Mouse (Mus musculus): ENCODE measurements around the gene Zfp213.
"Not testable (repeated sequence)": the region's sequence is repeated elsewhere in the genome, so short reads cannot be mapped to it uniquely, and the experiment has no call there.

The Zfp213 gene

DNA sequence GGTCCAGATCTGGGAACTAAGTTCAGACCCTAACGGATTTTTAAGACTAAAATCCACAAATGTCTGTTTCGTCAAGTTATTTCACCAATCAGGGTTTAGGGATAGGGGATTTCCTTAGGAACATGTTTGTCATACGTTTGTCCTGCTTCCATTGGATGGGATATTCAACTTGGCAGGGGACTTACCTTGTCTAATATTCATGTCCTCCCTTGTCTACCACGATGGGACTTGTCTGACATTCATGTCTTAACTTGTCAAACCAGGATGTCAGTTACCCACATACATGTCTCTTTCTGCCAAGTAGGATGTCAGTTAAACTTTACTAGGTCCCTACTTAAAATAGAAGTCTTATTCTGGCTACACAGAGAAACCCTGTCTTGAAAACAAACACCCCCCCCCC, 20.1 kb downstream of the Zfp213 start:
- DNase-seq (ENCODE audit: low spot score): no peak

DNA sequence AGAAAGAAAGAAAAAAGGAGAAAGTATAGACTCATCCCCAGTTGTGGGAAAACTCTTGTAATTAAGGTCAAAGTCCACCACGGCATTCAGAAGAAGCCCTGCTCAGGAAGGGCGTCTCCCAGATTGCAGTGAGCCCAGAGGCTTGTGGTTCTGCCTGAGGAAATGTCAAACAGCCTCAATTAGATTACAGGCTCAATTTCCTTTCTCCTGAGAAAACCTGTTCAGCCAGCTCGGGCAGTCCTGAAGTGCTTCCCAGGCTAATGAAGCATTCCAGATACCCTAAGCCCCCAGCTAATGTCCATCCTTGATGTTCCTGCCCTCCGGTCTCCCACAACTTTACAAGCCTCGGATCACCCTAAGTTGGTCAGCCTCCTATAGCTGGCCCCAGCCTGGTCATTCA, 20.7 kb downstream of the Zfp213 start:
- no peak for DNase-seq (ENCODE audit: low spot score)

DNA sequence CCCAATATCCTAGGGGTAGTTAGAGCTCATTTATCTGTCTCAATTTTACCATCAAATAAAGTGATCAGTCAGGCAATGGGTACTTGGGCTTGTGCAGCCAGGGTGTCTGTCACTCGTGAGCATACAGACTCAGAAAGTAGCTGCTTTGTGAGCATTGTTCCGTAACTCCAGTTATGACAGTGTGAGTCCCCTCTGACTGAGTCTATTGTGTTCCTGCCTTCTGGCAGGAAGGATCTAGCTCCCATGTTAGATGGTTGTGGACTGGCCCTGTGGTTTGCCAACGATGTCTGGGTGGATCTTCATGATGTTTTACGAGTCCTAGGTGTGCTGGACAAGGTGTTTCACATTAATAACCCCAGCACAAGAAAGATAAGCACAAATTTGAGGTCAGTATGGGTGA, 21.2 kb downstream of the Zfp213 start:
- DNase-seq (ENCODE audit: low spot score): no peak

DNA sequence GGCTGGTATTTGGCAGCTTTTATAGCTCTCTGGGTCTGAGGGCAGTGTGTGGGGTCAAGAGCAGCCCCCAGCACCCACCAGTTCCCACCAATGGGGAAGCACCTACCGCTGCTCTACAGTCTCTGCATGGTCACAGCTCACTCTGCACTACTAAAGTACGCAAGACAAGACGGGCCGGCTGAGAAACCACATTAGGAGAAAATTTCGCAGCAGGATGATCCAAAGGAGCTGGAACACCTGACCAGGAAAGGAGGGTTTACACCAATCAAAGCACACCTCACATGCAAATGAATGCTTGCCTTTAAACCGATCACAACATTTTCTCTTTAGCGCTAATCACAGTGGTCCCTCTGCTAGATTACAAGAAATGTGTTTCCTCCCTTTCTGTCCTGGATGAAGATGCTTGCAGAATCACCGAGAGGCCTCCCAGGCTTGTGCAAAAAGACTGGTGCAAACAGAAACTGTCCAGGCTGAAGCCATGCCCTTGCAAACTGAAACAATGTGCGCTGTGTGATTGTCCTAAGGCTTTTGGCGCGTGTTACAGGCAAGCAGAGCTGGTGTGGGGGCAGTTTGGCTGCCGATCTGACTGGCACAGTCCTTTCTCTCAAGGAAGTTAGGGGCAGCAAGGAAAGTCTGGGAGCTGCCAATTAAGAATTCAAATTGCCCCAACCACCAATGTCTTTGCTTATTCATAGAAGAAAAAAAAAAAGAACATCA, 21.9 kb downstream of the Zfp213 start:
- no peak for DNase-seq (ENCODE audit: low spot score)

DNA sequence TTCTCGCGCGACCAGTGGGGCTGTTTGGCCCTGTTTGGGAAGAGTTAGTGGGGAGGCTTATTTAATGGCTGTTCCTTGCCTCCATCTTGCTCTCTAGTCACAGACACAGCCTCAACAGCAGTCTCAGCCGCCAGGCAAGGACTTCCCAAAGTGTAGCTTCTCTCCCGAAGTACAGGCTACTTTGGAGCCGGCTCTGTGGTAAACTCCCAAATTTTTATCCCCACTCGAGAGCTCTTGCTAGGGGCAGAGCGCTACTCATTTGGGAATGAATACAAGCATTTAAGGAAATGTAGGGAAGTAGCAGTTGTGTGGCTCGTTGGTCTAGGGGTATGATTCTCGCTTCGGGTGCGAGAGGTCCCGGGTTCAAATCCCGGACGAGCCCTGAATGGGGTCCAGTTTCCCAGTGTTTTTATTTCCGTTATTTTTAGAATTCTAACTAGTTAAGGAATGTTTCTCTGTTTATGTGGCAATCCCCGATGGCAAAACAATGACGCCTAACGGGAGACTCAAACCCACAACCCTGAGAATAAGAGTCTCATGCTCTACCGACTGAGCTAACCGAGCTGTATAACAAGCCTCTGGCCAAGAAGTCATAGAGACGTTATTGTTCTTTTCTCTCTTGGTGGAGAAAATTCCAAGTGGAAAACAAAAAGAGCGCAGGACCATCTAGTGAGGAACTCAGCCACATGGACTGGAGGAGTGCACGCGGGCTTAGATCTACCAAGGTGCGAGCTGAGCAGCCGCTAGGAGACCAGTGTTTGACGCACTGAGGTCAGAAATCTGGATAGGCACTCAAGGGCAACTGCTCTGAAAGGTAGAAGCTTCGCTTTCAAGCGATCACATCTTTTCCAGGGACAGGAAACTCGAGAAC, 23.2 kb downstream of the Zfp213 start:
- DNase-seq (ENCODE audit: low spot score): no peak

DNA sequence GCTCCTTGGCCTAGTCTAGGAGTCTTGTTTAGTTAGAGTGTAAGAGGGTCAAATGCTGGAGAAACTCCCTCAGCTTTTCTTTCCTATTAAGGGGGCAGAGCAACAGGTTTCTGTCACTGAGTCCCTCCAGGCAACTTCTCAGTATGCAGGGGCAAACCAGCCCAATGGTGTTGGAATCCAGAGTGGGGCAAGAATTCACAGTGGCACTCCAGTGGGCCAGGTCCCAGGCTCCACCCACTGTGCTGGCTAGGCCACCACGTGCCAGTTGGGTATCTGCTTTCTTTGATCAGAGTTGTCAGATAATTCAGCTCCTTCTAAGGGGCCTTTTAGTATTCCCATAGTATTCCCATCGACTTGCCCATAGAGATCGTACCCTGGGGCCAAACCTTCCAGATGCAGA, 23.9 kb downstream of the Zfp213 start:
- DNase-seq (ENCODE audit: low spot score): no peak

DNA sequence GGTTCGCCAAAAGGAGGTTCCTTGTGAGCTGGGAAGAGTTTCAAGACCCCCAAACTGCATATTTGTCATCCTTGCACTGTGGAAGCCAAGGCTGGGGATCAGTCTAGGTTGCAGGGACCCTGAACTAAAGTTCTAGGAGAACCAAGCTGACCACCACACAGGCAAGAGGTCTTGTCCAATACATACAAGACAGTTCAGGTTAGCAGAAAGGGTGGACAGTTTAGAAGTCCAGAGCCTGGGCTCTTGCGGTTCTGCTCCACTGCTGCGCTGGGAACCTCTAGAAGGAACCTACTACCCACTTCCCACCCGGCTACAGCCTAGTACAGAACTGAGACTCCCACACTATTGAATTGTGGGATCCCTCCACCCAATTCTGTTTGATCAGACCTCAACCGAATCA, 24.4 kb downstream of the Zfp213 start:
- DNase-seq (ENCODE audit: low spot score): no peak

DNA sequence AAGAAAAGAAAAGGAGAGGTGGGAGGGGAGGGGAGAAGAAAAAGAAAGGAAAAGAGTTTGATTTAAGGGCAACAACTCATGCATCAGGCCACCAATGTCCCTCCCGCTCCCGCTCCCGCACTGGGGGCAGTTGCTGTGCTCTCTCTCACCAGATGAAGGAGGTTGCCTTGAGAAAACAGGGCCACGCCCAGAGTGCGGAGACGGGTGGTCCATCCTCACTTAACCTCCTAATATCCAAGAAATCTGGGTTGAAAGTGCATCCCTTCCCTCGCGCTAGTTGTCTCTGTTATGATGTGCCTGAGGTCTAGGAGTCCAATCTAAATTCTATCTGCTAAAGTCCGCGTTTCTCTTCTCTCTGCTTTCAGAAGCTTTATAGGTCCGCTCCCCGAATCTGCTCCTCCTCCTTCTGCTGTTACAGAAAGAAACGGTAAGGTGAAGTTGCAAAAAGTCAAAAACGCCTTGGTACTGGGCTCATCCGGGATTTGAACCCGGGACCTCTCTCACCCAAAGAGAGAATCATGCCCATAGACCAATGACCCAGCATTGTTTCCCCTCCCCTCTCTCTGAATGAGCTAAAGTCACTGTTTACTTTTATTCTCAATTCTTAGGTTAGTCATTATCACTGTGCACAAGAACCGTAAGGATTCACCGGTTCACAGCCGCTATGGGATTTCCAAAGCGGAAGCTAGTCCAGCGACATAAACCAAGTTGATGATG, 25.6 kb downstream of the Zfp213 start:
- no peak for DNase-seq (ENCODE audit: low spot score)

DNA sequence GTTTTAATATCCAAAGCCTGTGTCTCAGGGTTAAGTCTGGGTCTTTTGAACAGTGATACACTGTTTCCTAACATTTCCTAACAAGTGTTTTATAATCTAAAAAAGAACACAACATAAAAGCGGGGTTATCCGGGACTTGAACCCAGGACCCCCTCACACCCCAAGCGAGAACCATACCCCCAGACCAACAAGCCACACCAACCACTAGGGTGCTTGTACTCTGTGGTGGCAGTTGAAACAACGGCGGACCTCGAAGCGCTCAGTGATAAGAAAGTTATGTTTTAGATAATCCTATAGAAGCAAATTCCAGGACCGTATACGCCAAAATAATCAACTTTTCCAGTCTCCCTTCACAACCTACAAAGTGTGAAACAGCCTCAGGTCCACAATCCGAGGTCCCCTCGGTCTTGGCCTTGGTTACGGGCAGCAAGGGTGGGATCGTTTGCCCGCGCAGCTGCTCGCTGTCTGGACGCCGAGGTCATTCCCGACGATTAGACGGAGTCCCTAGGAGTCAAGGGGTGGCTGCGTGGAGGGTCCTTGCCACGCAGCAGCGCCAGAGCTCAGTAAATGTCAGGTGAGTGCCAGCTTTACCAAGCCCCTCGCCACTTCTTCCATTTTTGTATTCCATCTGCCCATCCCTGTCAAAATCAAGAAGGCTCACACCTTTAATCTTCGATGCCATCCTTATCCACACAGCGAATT, 26.3 kb downstream of the Zfp213 start:
- DNase-seq (ENCODE audit: low spot score): no peak

DNA sequence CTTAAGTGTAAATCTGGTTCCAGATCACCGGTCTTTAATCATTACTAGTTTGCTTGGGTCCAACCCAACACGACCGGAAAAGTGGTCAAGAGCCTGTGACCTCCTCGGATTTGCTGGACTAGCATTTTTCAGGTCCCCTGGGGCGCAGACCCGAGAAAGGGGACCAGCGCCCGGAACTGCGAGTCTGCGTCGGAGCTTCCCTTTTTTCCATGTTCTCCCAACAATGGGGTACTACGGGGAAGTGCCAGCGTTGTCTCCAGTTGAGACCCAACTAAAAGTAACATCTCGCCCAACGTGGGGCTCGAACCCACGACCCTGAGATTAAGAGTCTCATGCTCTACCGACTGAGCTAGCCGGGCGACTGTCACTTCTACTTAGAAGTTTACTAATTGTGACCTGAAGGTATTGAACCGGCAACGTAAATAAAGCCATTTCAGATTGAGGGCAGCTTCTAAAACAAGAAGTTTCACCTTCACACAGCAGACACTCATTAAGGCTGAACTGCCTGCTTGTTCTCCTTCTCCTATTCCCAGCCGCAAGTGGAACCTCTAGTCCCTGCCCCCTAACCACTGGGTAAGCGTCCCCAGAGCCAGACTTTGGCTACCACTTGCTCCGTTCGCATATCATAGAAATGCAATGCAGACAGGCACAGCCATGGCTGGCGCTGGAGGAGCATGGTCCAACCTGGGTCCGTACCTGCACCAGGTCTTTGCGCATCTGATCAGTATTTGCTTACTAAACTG, 28.8 kb downstream of the Zfp213 start:
- DNase-seq (ENCODE audit: low spot score): not testable (repeated sequence)

DNA sequence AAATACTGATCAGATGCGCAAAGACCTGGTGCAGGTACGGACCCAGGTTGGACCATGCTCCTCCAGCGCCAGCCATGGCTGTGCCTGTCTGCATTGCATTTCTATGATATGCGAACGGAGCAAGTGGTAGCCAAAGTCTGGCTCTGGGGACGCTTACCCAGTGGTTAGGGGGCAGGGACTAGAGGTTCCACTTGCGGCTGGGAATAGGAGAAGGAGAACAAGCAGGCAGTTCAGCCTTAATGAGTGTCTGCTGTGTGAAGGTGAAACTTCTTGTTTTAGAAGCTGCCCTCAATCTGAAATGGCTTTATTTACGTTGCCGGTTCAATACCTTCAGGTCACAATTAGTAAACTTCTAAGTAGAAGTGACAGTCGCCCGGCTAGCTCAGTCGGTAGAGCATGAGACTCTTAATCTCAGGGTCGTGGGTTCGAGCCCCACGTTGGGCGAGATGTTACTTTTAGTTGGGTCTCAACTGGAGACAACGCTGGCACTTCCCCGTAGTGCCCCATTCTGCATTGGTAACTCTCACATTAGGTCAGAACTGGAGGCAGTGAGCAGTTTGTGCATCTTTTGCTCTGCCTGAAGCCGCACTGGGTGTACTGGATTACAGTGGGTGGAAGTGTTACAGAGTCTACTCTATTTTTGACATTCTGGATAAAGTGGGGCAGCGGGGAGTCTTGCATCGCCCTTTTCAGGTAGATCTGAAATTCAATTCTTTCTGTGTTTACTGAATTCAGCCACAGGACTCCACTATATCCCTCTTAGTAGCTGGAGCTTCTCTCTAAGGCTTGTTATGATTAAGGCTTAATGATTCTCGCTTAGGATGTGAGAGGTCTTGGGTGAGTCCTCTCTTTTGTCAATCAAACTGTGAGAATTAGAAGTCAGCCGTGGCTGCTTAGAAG, 30.2 kb downstream of the Zfp213 start:
- DNase-seq (ENCODE audit: low spot score): not testable (repeated sequence)

DNA sequence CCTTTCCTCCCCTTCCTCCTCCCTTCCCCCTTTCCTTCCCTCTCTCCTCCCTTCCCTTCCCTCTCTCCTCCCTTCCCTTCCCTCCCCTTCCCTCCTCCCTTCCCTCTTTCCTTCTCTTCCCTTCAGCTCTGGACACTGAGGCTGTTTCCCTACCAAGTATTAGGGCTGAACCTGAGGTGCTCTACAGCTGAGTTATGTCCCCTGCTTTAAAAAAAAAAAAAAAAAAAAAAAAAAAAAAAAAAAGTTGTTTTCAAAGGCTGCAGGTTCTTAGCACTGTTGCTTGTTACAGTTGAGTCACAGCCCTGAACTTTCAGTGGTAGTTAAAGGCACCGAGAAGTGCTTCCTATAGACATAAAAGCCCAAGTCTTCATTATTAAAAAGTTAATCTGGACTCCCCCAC, 32.6 kb downstream of the Zfp213 start:
- DNase-seq (ENCODE audit: low spot score): not testable (repeated sequence)

DNA sequence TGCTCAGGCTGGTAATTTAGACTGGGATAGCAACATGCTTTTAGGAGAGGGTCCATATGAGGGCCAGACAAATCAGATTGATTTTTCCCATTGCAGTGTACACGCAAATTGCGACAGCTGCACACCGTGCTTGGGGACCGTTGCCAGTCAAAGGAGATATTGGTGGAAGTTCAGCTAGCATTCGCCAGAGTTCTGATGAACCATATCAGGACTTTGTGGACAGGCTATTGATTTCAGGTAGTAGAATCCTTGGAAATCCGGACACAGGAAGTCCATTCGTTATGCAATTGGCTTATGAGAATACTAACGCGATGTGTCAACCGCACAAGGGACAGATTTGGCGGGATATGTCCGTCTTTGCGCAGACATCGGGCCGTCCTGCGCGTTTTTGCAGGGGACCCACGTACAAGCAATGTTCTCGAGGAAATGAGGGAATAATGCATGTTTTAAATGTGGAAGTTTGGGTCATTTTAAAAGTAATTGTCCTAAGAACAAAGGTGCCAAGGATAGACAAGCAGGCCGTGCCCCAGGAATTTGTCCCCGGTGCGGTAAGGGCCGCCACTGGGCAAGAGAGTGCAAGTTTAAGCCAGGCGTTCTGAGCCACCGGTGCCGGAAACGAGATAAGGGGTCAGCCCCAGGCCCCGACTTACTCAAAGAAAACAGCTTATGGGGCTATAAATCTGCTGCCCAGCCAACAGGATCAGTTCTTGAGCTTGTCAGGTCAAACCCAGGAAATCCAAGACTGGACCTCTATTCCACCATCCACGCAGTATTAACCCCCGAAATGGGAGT, 40.9 kb downstream of the Zfp213 start:
- DNase-seq (ENCODE audit: low spot score): not testable (repeated sequence)

DNA sequence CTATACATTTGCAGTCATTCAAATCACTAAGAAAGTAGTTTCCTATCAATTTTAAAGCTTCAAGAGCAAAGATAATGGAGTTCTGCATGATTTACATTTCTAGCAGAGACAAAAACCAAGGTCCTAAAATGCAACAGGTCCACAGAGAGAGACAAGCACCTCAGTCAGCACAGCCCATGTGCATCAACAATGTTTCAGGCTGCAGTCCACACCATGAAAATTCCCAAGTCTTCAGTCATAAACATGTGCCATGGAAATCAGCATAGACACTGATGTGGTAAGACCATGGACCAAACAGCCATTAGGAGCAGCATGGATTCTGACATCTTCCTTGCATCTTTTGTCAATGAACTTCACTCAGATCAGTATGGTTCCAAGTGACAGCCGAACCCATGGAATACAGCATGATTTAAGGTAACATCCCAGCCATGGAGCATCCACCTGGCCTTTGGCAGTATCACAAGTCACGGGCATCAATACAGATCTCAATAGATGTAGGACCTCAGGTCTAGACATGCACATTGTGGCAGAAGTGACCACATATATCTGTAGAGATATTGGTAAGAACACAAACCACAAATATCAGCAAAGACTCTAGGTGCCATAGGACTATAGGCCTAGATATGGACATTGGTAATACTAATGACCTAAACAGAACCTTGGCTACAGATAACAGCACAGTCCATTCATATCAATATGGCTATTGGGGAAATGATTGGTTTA, 45.2 kb downstream of the Zfp213 start:
- DNase-seq (ENCODE audit: low spot score): no peak

All from spleen, adult 12 weeks (tissue).